Mouse (Mus musculus) liver, postnatal 0 days (tissue): ENCODE data around the gene Col20a1.

Experiments
- CTCF ChIP-seq: sonication (generic); IDR thresholded peaks from 2 replicates; pipeline ENCODE4 v1.5.1; 2016; ENCODE audit warnings: antibody characterized with exemption, low read depth
- EP300 ChIP-seq: IDR thresholded peaks from 2 replicates; pipeline ENCODE4 v1.6.1; 2016; ENCODE audit warnings: antibody characterized with exemption, low read depth, mild to moderate bottlenecking

GRCm38 (mm10) chr2:180941869-180942268 lies 44.5 kb upstream of the Col20a1 start:
- TF ChIP-seq CTCF (no peak), EP300 (no peak)
